Mouse (Mus musculus) cortical plate, adult 2 months (tissue): ENCODE results near the gene Ncam1.

Source experiments
- CTCF ChIP-seq: fragments of 200-500 bp; IDR thresholded peaks from 2 replicates; pipeline ENCODE4 v1.5.1; 2011; ENCODE audit warnings: mild to moderate bottlenecking, control low read depth, low read length; ENCODE audit not compliant: insufficient read depth; ENCODE audit errors: extremely low read depth
- POLR2A ChIP-seq: fragments of 200-500 bp; IDR thresholded peaks from 2 replicates; pipeline ENCODE4 v1.6.1; 2011; ENCODE audit warnings: mild to moderate bottlenecking, low read length, control low read depth; ENCODE audit not compliant: insufficient read depth; ENCODE audit errors: extremely low read depth

- TF ChIP-seq CTCF: no peak
- TF ChIP-seq POLR2A: no peak
Measured at GRCm38 (mm10) chr9:49531257-49531656, 267.5 kb downstream of the Ncam1 start.
